Mouse (Mus musculus): ENCODE results near the gene Grb2.

The Grb2 gene

GRCm38 (mm10) chr11:115628465-115629101 lies 79.8 kb downstream of the Grb2 start:
- DNase-seq (ENCODE audit: low read depth, low spot score), result peak; percentile 83

- DNase-seq (ENCODE audit: low read depth, low spot score), result peak; percentile 100
Measured at GRCm38 (mm10) chr11:115627705-115628464, 80.5 kb downstream of the Grb2 start, which contains the start of gene Slc25a19. Gene Slc25a19, minus strand, starts transcription at chr11:115628295.

- peak; percentile 49 for DNase-seq (ENCODE audit: low read depth, low spot score)
Measured at GRCm38 (mm10) chr11:115626824-115627616, 81.4 kb downstream of the Grb2 start.

DNA sequence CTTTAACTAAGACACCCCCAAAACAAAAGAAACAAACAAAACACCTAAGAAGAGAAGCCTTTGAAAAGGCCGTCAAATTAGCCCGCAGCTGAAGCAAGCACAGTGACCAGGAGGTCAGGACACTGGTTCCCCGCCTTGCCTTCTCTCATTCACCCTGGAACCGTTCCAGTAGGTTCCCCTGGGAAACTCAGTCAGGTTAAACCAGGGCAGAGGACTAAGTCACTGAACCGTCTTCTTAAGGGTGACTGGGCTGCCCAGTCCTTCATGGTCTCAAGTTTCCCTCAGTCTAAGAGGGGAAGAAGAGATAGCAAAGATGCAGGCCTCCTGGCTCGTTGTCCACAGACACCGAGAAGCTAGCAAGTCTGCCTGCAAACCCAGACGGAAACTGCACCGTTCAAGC lies 82.5 kb downstream of the Grb2 start:
- no peak for DNase-seq (ENCODE audit: low read depth, low spot score)

DNA sequence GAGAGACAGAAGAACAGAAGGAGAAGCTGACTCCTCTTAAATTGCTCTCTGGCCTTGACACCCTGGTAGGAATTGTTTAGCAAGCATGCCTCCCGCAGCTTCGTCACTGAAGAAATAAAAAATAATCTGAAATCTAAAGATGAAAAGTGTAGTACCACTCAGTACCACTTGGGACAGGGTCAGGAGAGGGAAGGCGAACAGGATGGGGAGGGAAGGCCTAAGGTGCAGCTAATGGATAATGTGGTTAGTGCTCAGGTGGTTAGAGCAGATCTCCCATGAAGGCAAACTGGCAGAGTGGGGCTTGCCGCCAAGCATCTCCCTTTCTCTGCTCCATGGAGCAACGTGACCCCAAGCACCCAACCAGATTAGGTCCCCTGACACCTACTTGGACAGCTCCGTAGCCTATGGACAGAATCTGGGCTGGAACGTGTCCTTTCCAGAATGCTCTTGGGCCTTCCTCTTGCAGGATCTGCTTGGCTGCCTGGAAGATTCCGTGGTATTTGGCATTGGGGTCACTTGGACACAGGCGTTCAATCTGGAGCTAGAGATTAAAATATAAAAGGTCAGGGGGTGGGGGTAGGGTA lies 84.8 kb downstream of the Grb2 start:
- DNase-seq (ENCODE audit: low read depth, low spot score), result peak; percentile 48

DNA sequence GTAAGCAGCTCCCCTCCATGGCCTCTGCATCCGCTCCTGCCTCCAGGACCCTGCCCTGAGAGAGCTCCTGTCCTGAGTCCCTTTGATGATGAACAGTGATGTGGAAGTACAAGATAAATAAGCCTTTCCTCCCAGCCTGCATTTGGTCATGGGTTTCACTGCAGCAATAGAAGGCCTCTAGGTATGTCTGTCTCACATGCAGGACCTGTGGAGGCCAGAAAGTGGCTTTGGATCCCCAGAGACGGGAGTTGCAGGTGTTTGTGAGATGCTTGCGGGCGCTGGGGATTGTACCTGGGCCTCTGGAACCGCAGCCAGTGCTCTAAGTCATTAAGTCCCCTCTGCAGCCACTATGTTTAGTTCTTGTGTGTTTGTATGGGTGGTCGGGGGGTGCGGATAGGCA lies 88.4 kb downstream of the Grb2 start:
- DNase-seq (ENCODE audit: low read depth, low spot score), result no peak

DNA sequence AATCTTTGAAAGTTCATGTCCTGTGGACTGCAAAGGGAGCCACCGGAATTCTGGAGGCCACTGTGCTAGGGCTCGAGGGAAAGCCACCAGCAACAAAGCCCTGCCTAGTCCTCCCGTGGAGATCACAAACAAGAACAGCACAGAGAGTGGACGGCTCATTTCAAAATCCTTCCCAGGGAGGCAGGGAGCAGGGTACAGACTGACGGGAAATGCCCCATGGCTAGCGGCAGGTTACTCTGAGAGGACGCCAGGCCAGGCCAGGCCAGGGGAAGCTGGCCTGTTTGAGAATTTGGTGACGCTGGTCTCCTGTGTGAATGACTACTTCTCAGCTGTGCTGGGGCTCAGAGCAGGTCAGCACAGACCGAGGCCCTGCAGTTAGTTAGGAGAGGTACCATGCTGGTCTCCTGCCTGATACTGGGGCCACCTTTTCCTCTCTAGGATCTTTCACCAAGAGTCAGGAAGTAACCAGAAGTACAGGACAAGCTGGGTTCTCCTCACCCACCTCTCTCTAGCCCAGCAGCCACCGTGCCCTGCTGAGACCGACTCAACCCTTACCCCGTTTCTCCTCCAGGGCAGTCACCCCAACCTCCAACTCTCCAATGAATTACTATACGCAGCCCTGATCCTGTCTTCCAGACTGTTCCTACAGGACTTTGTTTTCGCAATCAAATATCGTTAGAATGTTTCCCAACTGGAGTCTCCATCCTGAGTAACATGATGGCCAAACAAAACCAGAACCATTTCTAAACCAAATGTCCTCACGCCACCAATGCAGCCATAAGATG lies 89.5 kb downstream of the Grb2 start:
- no peak for DNase-seq (ENCODE audit: low read depth, low spot score)

GRCm38 (mm10) chr11:115618001-115618400 lies 90.4 kb downstream of the Grb2 start:
- no peak for DNase-seq (ENCODE audit: low read depth, low spot score)

- DNase-seq (ENCODE audit: low read depth, low spot score), result no peak
Measured at GRCm38 (mm10) chr11:115616893-115617292, 91.5 kb downstream of the Grb2 start.

GRCm38 (mm10) chr11:115616371-115616770 lies 92.0 kb downstream of the Grb2 start:
- DNase-seq (ENCODE audit: low read depth, low spot score), result no peak

GRCm38 (mm10) chr11:115615875-115616274 lies 92.5 kb downstream of the Grb2 start:
- DNase-seq (ENCODE audit: low read depth, low spot score), result no peak

DNA sequence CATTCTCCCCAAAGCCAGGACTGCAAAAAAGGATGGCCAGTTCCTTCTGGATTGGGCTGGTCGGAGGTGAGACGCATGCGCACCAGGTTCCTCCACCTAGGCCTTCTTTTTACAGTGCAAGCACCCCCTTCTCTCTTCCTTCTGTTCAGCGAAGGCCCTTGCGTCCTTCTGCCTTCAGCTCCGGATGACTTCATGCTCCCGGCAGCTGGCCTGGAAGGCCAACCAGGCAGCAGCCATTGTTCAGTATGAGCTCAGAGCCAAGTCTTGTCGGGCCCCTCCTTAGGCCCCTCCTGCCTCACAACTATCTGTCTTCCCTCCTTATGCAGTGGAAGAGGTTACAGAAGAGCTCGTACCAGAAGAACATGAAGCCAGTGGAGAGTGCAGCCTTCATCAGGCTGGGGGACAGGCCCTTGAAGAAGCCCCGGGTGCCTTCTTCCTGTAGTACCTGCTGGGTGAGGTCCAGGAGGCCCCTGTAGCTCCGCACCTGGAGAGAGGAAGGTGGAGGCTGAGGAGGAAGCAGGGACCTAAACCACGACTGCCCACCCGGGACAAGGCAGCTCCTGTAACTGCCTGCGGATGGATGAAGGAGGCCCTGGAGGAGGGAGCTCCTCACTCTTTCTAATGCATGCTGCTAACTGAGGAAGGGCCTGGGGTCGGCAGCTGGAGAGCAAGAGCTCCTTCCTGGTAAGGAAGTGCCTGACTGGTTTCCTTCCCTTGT lies 93.1 kb downstream of the Grb2 start:
- DNase-seq (ENCODE audit: low read depth, low spot score), result no peak

GRCm38 (mm10) chr11:115614346-115615107 lies 93.9 kb downstream of the Grb2 start:
- peak; percentile 32 for DNase-seq (ENCODE audit: low read depth, low spot score)

- no peak for DNase-seq (ENCODE audit: low read depth, low spot score)
Measured at GRCm38 (mm10) chr11:115613138-115613945, 95.1 kb downstream of the Grb2 start.

DNA sequence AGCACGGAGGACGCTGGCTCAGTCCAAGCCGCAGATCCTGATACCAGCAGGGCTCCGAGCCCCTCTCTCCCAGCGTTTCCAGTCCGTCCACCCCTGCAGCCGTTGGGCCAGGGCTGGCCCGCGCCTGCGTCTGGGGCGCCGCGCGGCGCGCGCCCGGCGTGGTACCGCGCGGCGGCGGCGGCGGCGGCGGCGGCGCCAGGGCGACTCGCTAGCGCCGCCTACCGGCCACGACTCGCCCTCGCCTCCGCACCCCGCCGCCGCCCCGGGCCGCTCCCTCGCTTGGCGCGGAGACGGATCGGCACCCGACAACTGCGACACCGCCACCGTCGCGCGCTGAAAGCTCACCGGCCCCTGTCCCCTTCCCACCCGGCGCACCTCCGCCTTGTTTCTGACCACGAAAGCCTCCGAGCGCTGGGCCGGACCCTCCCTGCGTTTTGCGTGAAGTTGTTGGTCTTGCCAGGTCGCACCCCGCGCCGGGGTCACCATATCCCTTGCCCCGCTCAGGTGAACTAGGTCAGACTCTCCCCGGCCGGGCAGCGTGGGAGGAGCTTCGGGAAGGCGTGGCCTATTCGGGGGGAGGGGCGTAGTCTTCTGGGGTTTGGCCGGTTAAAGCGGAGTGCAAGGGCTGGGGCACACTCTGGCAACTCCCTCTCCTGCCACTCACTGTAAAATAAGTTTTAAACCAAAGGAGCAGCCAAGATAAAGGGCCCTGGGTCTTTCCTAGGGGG lies 95.8 kb downstream of the Grb2 start, which contains the start of gene Mif4gd:
Gene Mif4gd, minus strand, starts transcription at position 560 of the 728 bp plus-strand sequence.
- peak; percentile 100 for DNase-seq (ENCODE audit: low read depth, low spot score)

GRCm38 (mm10) chr11:115612059-115612409 lies 96.4 kb downstream of the Grb2 start:
- peak; percentile 76 for DNase-seq (ENCODE audit: low read depth, low spot score)

GRCm38 (mm10) chr11:115611173-115611572 lies 97.2 kb downstream of the Grb2 start:
- no peak for DNase-seq (ENCODE audit: low read depth, low spot score)

GRCm38 (mm10) chr11:115609576-115609975 lies 98.8 kb downstream of the Grb2 start:
- DNase-seq (ENCODE audit: low read depth, low spot score), result no peak
